Mouse (Mus musculus) erythroblast, embryonic 14.5 days (primary cell): ENCODE data around the gene Zbtb34.

Experiments used
- GATA1 ChIP-seq: IDR thresholded peaks from 2 replicates; pipeline ENCODE4 v1.6.1; 2012; ENCODE audit warnings: low read length, inconsistent platforms, mixed read lengths
- TAL1 ChIP-seq: IDR thresholded peaks from 3 replicates; pipeline ENCODE4 v1.6.1; 2012; ENCODE audit warnings: low read length, inconsistent platforms, mixed read lengths

- TF ChIP-seq GATA1: no peak
- TF ChIP-seq TAL1: no peak
Measured at GRCm38 (mm10) chr2:33446796-33447195, 15.7 kb upstream of the Zbtb34 start.
